Mouse (Mus musculus) myocyte (in vitro differentiated cells): Measurements from ENCODE around the gene Rcor2.

Source experiments
- CEBPB ChIP-seq: IDR thresholded peaks from 2 replicates; pipeline ENCODE4 v1.6.1; 2011; ENCODE audit warnings: mild to moderate bottlenecking, moderate library complexity; ENCODE audit not compliant: poor library complexity, insufficient read depth, severe bottlenecking
- E2F4 ChIP-seq: IDR thresholded peaks from one replicate; pipeline ENCODE4 v1.6.1; 2011; ENCODE audit warnings: mild to moderate bottlenecking, control low read depth, moderate library complexity; ENCODE audit not compliant: insufficient read depth
- MAX ChIP-seq: IDR thresholded peaks from one replicate; pipeline ENCODE4 v1.6.1; 2011; ENCODE audit warnings: low read depth, mild to moderate bottlenecking, control low read depth
- MYOG ChIP-seq, 3 experiments: IDR thresholded peaks; one replicate each; pipeline ENCODE4 v1.6.1; 2011; ENCODE audit warnings: control low read depth in 2 of 3, low read depth in 2 of 3, mild to moderate bottlenecking in 2 of 3; ENCODE audit not compliant: insufficient read length in 2 of 3, control insufficient read depth in 1 of 3, insufficient read depth in 1 of 3
- POLR2A ChIP-seq: IDR thresholded peaks from one replicate; pipeline ENCODE4 v1.6.1; 2011; ENCODE audit warnings: low read depth, mild to moderate bottlenecking, control low read depth, moderate library complexity; ENCODE audit not compliant: insufficient read length
- REST ChIP-seq: IDR thresholded peaks from one replicate; pipeline ENCODE4 v1.6.1; 2011; ENCODE audit warnings: mild to moderate bottlenecking, control low read depth, moderate library complexity; ENCODE audit not compliant: insufficient read depth, insufficient read length
- TCF12 ChIP-seq: IDR thresholded peaks from one replicate; pipeline ENCODE4 v1.6.1; 2011; ENCODE audit warnings: mild to moderate bottlenecking, control low read depth; ENCODE audit not compliant: poor library complexity, insufficient read depth, severe bottlenecking
- TCF3 ChIP-seq: IDR thresholded peaks from one replicate; pipeline ENCODE4 v1.6.1; 2011; ENCODE audit warnings: low read depth, control low read depth; ENCODE audit not compliant: insufficient read length
- USF1 ChIP-seq: IDR thresholded peaks from one replicate; pipeline ENCODE4 v1.6.1; 2011; ENCODE audit warnings: low read depth, mild to moderate bottlenecking, control low read depth, moderate library complexity

- TF ChIP-seq E2F4 (no peak), MAX (no peak), TCF12 (no peak), POLR2A (no peak), CEBPB (no peak), MYOG (IDR thresholded peaks at IDR 0.05; ENCODE audit: control insufficient read depth in 1 of 3, insufficient read depth in 1 of 3, insufficient read length in 2 of 3, low read depth in 2 of 3) (no peak), USF1 (no peak), REST (no peak), TCF3 (no peak)
Observed at GRCm38 (mm10) chr19:7240291-7240690, 26.8 kb upstream of the Rcor2 start.
